Mouse (Mus musculus): ENCODE results near the gene Tiam1. TPM values are rescaled to one million over a fixed set of nuclear protein-coding genes. Genes with fewer than 3 reads are reported as not detected.

The Tiam1 gene
- polyA plus RNA-seq, 1 experiment from 2014 or later: 19.4 TPM

DNA sequence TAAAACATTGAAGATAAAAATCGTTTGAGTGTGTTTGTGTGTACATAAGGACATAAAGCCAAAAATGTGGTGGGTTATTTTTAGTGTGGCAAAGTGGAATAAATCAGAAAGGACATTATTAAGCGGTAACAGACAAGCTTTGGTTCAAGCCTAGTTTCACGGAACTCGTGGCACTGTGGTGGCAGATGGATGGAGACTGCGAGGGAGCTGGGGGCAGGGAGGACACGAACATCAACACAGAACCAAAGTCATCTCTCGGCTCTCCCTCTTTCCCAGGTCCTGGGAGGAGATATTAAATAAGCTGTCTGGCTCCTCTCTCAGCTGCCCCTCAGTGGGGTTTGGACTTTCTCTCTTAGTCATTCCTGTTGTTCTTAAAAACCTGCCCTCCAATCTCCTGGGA is 215.0 kb downstream of the Tiam1 start:
- no peak for DNase-seq (ENCODE audit: low spot score)
- Histone ChIP-seq H3K4me1 (replicated peaks) (peaks cover 9% of the 10 kb centered on the region; the same call in 1 of the 2 replicates), H3K27me3 (ENCODE audit: insufficient read depth, poor library complexity, severe bottlenecking) (no peaks in the 10 kb centered on the region), H3K9me3 (no peaks in the 10 kb centered on the region), H3K36me3 (no peaks in the 10 kb centered on the region), H3K27ac (no peak overlapping the region), H3K4me3 (no peak overlapping the region)
- WGBS: 94% methylated on average over 7 of the region's 7 CpGs

DNA sequence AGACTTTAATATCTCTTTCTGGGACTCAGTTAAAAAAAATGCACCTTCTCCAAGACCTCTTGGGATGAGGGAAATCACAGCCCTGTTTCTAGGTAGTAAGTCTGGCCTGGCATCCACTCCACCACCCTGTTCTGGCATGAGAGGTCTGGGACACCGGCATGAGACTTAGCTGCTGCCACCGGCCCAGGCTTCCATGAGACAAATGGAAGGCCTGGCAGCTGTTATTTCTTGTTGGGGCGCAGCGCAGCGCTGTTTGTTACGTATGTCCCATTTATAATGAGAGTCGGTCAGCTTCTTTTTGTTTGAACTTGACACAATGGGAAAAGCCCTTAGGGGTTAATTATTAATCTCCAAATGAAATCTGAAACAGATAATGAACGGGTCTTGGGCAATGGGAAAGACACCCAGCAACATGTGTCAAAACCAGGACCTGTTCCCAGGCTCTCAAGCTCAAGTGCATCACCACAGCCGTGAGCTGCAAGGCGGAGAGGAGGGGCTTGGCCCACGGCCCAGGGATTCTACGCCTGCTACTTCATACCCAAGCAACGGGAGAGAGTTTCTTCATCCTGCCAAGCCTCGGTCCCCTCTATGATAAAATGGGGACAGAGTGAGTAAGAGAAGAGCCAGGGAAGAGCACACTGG is 219.2 kb downstream of the Tiam1 start:
- DNase-seq (ENCODE audit: low spot score): no peak
- H3K4me1 ChIP-seq (replicated peaks): peaks cover 24% of the 10 kb centered on the region
- H3K9me3 ChIP-seq: no peaks in the 10 kb centered on the region
- no peaks in the 10 kb centered on the region for H3K27me3 ChIP-seq (ENCODE audit: insufficient read depth, poor library complexity, severe bottlenecking)
- H3K27ac ChIP-seq: peak overlapping the region; percentile 53; the same call in 1 of the 2 replicates
- H3K36me3 ChIP-seq: no peaks in the 10 kb centered on the region
- H3K4me3 ChIP-seq: no peak overlapping the region
- WGBS: 79% methylated on average over 14 of the region's 14 CpGs

DNA sequence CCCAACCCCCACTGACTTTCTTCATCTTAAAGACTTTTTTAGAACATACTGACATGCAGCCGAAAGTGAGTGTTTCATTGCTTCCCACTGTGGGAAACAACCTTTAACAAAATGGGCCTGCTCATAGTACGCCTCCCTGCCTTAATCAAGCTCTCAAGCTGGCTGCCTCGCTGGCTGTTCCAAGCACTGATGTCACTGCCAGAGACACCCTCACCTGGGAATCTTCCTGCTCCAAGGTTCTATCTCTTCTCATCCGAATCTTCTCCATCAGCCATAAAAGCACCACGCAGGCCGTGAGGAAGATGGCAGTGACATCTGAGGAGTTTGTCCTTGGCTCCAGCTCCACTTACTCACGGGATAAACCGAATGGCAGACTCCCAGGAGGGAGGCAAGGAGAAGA is 220.3 kb downstream of the Tiam1 start:
- no peaks in the 10 kb centered on the region for H3K27me3 ChIP-seq (ENCODE audit: insufficient read depth, poor library complexity, severe bottlenecking)
- H3K36me3 ChIP-seq: no peaks in the 10 kb centered on the region
- H3K27ac ChIP-seq: no peak overlapping the region
- no peaks in the 10 kb centered on the region for H3K9me3 ChIP-seq
- H3K4me3 ChIP-seq: no peak overlapping the region
- peaks cover 30% of the 10 kb centered on the region for H3K4me1 ChIP-seq (replicated peaks)
- WGBS: 86% methylated on average over 8 of the region's 8 CpGs
- no peak for DNase-seq (ENCODE audit: low spot score)

DNA sequence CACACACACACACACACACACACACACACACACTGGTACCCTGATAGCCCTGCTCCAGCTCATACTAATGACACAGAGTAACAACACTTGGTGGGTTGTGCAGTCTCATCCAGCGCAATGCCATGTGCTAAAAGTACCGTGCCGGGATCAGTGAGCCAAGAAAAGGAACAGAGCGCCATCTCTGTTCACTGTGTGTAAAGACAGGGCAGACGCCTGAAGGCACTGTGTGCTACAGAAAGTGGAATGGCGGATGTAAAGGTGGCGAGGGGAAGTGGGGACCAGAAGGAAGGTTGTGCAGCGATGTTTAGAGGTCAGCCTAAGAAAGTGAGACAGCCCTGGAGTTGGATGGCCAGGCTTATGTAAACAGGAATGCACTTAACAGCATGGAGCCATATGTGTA is 221.1 kb downstream of the Tiam1 start:
- Histone ChIP-seq H3K27ac (no peak overlapping the region), H3K9me3 (no peaks in the 10 kb centered on the region), H3K4me3 (no peak overlapping the region), H3K4me1 (replicated peaks) (peaks cover 30% of the 10 kb centered on the region), H3K27me3 (ENCODE audit: insufficient read depth, poor library complexity, severe bottlenecking) (no peaks in the 10 kb centered on the region), H3K36me3 (no peaks in the 10 kb centered on the region)
- 92% methylated on average over 8 of the region's 8 CpGs for WGBS
- no peak for DNase-seq (ENCODE audit: low spot score)

DNA sequence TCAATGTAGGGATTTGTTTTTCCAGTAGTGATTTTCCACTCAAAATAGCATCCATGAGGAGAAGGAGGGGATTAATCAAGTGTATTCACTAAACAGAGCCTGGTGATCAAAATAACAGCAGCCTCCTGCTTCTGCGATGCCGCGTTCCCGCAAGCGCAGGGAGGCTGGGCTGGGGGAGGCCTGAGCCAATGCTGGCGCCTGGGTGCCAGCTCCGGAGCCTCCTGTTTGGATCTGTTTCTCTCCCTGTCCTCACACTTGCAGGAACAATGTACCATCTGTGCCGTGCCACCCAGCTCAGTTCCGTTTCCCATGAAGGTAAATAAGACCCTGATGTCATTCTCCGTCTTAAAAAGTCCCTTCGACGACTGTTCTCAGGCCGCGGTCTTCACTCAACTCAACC is 222.2 kb downstream of the Tiam1 start:
- no peaks in the 10 kb centered on the region for H3K36me3 ChIP-seq
- no peaks in the 10 kb centered on the region for H3K27me3 ChIP-seq (ENCODE audit: insufficient read depth, poor library complexity, severe bottlenecking)
- 92% methylated on average over 14 of the region's 14 CpGs for WGBS
- peaks cover 30% of the 10 kb centered on the region for H3K4me1 ChIP-seq (replicated peaks)
- no peak for DNase-seq (ENCODE audit: low spot score)
- no peak overlapping the region for H3K4me3 ChIP-seq
- no peak overlapping the region for H3K27ac ChIP-seq
- H3K9me3 ChIP-seq: no peaks in the 10 kb centered on the region

DNA sequence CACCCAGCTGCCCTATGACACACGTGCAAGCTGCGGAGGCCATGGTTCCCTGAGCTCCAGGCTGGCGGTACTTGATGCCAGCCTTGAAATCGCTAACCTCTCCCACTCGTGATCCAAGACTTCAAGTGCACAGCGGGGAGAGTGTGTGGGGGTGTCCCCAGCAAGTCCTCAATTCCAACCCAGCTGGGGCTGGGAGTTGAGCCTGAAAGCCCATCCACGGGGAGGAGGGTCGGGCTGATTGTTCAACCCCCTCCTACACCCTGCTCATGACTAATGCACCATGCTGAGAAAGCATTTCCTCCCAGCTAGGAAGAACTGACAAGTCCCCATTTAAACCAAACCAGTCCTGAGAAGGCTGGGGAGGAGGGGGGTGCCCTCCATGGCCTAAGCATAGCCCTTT is 223.2 kb downstream of the Tiam1 start:
- Histone ChIP-seq H3K36me3 (no peaks in the 10 kb centered on the region), H3K9me3 (no peaks in the 10 kb centered on the region), H3K4me3 (no peak overlapping the region), H3K27me3 (ENCODE audit: insufficient read depth, poor library complexity, severe bottlenecking) (no peaks in the 10 kb centered on the region), H3K27ac (0 out of 2 replicates have a peak overlapping the region, but pooled peaks have one; percentile 10), H3K4me1 (replicated peaks) (peaks cover 30% of the 10 kb centered on the region)
- DNase-seq (ENCODE audit: low spot score): no peak
- WGBS: 69% methylated on average over 8 of the region's 8 CpGs

DNA sequence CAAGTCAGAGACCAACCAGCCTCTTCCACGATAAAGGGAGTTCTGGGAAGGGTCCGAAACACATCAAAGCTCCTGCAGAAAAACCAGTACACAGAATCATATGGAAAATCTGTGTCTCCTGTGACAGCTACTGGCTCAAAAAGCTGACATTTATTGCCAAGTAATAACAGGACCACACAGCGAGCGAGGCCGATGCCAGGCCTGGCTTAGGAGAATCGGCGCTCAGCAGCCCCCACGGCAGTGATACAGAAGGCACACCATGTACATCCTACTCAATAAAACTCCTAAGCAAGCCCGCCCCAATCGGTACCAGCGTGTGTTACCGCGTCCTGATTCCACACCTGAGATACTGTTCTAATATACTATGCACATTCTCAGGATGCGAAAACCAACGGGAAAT is 226.2 kb downstream of the Tiam1 start:
- H3K4me1 ChIP-seq (replicated peaks): peaks cover 23% of the 10 kb centered on the region
- no peak overlapping the region for H3K27ac ChIP-seq
- 95% methylated on average over 15 of the region's 15 CpGs for WGBS
- no peaks in the 10 kb centered on the region for H3K9me3 ChIP-seq
- H3K27me3 ChIP-seq (ENCODE audit: insufficient read depth, poor library complexity, severe bottlenecking): no peaks in the 10 kb centered on the region
- H3K4me3 ChIP-seq: no peak overlapping the region
- H3K36me3 ChIP-seq: no peaks in the 10 kb centered on the region
- DNase-seq (ENCODE audit: low spot score): no peak

DNA sequence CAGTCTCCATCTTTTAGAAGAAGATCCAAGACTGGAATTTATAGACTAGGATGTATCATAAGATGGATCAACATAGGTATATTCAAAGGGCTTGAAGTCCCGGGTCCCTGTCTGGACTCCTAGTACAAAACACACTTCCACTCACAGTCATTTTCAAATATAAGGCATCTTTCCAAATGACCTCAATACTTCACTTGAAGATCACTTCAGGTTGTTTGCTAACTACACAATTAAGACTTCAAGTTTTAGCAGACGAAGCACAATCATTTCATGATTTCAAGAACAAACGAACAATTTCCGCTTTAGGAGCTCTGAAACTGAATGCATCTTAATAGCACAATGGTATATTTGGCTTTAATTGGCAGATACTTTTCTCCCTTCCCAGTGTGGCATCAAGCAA is 228.6 kb downstream of the Tiam1 start:
- Histone ChIP-seq H3K4me3 (no peak overlapping the region), H3K9me3 (no peaks in the 10 kb centered on the region), H3K4me1 (replicated peaks) (peaks cover 19% of the 10 kb centered on the region), H3K36me3 (no peaks in the 10 kb centered on the region), H3K27me3 (ENCODE audit: insufficient read depth, poor library complexity, severe bottlenecking) (no peaks in the 10 kb centered on the region), H3K27ac (no peak overlapping the region)
- no peak for DNase-seq (ENCODE audit: low spot score)
- WGBS: 92% methylated on average over 4 of the region's 4 CpGs

DNA sequence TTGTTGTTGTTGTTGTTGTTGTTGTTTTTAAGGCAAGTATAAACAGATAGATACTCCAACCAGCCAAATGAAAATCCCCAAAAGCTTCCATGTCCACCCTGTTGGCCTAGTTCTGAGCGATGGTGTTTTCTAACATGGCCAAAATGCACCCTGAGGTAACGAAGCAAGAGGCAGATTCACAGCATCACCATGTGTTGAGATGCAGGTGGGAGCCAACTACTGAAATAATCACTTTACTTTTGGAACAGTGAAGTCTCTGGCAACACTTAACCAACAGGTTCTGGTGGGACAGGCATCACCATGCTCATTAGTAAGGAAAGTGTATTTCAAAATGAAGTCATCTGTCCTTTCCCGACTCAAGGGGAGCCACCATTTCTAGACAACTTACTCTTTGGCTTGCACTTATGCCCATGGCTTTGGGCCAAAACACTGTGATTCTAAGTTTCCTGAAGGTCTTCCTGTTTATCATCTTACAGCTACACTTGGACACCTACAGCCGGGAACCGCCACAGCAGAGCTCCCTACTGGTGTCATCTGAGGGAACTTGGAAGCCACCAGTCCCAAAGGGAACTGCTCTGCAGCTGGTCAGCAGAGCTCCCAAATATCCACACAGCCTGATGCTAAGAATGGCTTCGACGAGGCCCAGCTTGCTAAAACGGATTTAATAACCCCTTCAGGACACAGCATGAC is 230.7 kb downstream of the Tiam1 start:
- Histone ChIP-seq H3K27ac (no peak overlapping the region), H3K4me1 (replicated peaks) (peaks cover 28% of the 10 kb centered on the region), H3K27me3 (ENCODE audit: insufficient read depth, poor library complexity, severe bottlenecking) (no peaks in the 10 kb centered on the region), H3K36me3 (no peaks in the 10 kb centered on the region), H3K9me3 (no peaks in the 10 kb centered on the region), H3K4me3 (no peak overlapping the region)
- no peak for DNase-seq (ENCODE audit: low spot score)
- WGBS: 88% methylated on average over 8 of the region's 8 CpGs

DNA sequence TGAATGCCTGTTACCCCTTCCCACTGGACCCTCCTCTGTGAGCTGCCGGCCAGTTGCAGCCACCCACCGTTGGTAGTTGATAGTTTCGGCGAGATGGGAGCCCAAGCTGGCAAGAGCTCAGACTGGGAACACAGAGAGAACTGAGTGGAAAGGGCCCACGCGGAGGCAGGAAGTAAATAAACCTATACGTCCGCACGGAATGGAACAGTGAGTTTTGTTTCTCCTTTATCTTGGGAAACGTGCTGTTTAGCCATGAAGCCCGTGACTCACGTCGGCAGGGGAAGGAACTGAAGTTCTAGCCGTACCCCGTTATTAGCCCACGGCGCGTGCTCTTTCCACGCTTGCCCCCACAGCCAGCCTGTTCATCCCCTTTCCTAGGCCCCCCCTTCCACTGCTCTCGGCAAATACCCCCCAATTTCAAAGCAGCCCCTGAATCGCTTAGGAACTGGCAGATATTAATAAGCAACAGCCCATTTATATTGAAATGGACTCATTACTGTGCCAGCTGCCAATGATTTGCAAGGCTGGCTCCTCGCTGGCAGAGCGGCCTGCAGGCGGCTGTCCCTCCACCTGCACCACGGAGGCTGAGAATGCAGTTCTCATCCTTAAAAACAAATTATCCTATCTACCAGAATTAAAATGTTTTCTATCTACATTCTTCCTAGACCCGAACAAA is 234.0 kb downstream of the Tiam1 start:
- no peak overlapping the region for H3K4me3 ChIP-seq
- H3K36me3 ChIP-seq: peaks cover 6% of the 10 kb centered on the region; the same call in 1 of the 2 replicates
- no peaks in the 10 kb centered on the region for H3K27me3 ChIP-seq (ENCODE audit: insufficient read depth, poor library complexity, severe bottlenecking)
- H3K4me1 ChIP-seq (replicated peaks): peaks cover 28% of the 10 kb centered on the region
- DNase-seq (ENCODE audit: low spot score): no peak
- H3K9me3 ChIP-seq: no peaks in the 10 kb centered on the region
- peak overlapping the region; percentile 17; the same call in 1 of the 2 replicates for H3K27ac ChIP-seq
- WGBS: 82% methylated on average over 26 of the region's 26 CpGs

DNA sequence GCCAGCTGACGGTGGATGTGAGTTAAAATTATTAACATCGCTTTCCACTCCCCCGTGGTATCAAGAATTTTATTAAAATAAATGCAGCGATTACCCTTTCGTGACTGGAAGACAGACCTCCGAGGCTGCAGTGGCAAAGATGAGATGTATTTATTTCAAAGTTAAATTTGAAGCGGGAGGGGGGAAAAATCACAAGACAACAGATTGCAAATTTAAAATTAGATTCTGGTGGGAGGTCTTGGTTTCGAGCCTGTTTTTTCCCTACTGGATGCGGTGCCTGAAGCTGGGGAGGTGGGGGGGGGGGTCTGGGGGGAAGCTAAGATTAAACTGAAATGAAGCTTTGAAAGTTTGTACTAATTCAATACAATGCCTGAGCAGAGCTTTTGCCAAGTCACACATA is 235.9 kb downstream of the Tiam1 start:
- H3K27ac ChIP-seq: no peak overlapping the region
- no peak for DNase-seq (ENCODE audit: low spot score)
- H3K27me3 ChIP-seq (ENCODE audit: insufficient read depth, poor library complexity, severe bottlenecking): no peaks in the 10 kb centered on the region
- peaks cover 22% of the 10 kb centered on the region for H3K4me1 ChIP-seq (replicated peaks)
- H3K36me3 ChIP-seq: peaks cover 6% of the 10 kb centered on the region; the same call in 1 of the 2 replicates
- H3K4me3 ChIP-seq: no peak overlapping the region
- WGBS: 86% methylated on average over 9 of the region's 9 CpGs
- H3K9me3 ChIP-seq: no peaks in the 10 kb centered on the region

DNA sequence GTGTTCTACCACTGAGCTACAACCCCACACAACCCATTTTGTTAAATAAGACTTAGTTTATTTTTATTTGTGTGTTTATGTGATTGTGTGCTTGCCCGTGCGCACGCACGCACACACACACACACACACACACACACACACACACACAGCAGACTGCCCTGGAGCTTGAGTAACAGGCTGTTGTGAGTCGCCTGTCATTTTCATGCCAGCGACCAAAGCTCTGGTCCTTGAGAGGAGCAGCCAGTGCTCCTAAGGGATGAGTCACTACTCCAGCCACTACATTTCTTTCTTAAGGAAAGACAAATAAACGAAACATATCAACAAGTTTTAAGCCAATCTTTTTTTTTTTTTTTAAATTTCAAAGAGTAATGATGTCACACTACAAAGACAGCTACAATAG is 236.7 kb downstream of the Tiam1 start:
- no peak overlapping the region for H3K27ac ChIP-seq
- no peak overlapping the region for H3K4me3 ChIP-seq
- no peak for DNase-seq (ENCODE audit: low spot score)
- no peaks in the 10 kb centered on the region for H3K27me3 ChIP-seq (ENCODE audit: insufficient read depth, poor library complexity, severe bottlenecking)
- H3K4me1 ChIP-seq (replicated peaks): peaks cover 19% of the 10 kb centered on the region
- H3K36me3 ChIP-seq: peaks cover 6% of the 10 kb centered on the region; the same call in 1 of the 2 replicates
- H3K9me3 ChIP-seq: no peaks in the 10 kb centered on the region
- 93% methylated on average over 7 of the region's 7 CpGs for WGBS

DNA sequence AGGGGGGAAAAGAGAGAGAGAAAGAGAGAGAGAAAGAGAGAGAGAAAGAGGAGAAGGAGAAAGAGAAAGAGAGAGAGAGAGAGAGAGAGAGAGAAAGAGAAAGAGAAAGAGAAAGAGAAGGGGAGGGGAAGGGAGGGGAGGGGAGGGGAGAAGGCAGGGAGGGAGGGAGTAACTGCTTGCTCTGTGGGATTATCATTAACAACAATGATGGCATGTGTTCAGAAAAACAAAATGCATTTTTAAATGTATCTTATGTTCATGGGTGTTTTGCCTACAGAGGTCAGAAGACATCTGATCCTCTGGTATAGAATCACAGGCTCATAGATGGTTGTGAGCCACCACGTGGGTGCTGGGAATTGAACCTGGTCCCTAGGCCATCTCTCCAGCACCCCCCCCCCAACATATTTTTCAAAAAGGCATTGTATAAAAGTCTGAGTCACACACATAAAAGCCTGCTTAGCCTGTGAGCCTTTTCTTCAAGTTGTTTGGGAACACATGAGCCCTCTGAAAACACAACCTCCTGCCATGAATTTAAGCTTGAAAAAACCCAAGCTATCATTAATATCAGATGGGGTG is 237.8 kb downstream of the Tiam1 start:
- Histone ChIP-seq H3K4me1 (replicated peaks) (peaks cover 19% of the 10 kb centered on the region), H3K9me3 (no peaks in the 10 kb centered on the region), H3K27me3 (ENCODE audit: insufficient read depth, poor library complexity, severe bottlenecking) (no peaks in the 10 kb centered on the region), H3K36me3 (peaks cover 6% of the 10 kb centered on the region; the same call in 1 of the 2 replicates), H3K27ac (no peak overlapping the region), H3K4me3 (no peak overlapping the region)
- 93% methylated on average over 1 of the region's 1 CpGs for WGBS
- no peak for DNase-seq (ENCODE audit: low spot score)
